Mouse (Mus musculus) erythroblast, adult 5-6 weeks (primary cell): ENCODE data around the gene Krt82. TPM values are rescaled to one million over a fixed set of nuclear protein-coding genes. Genes with fewer than 3 reads are reported as not detected.

Experiments
- ATAC-seq: replicated peaks from 2 replicates; pipeline ENCODE4 v1.8.0; 2016; ENCODE audit warnings: moderate number of reproducible peaks, mild to moderate bottlenecking, moderate TSS enrichment, inconsistent platforms; ENCODE audit not compliant: poor library complexity, low FRiP score, severe bottlenecking
- total RNA-seq, 2 experiments: library from RNA; stranded (forward) in 1 of 2; stranded (reverse) in 1 of 2; fragments of 150-400 nt in 1 of 2; fragments of 200-764, 138-1000 nt in 1 of 2; gene quantifications; 2 replicates each; pipeline versions ENCODE4 v1.2.3 to v1.2.4; 2015 to 2017; ENCODE audit warnings: low replicate concordance in 2 of 2

Gene Krt82
- total RNA-seq (2015; ENCODE audit: low replicate concordance) (not detected in 2 replicates), total RNA-seq (2017; ENCODE audit: low replicate concordance) (not detected in 2 replicates)

- no peak for ATAC-seq
Measured at GRCm38 (mm10) chr15:101550567-101550966, at the start of gene Krt82. TSS of gene Krt82 (minus strand) at chr15:101550667.

DNA sequence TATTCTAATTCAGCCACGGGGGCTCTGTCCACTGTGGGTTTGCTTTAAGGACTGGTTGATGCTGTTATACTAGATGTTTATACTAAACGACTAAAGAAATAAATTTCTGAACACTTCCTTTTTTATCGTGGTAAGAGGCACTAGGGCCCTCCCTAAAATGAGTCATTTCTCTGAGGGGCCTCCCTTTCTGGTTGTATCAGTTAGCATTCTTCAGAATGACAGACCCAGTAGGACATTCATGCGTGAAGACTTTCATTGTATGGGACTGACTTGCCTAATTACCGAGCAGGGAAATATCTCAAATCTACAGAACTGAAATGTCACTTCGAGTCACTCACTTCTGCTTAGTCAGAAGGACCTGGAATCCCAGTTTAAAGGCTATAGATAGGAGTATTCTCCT lies 48.7 kb upstream of the Krt82 start:
- no peak for ATAC-seq

GRCm38 (mm10) chr15:101588216-101588615 lies 37.7 kb upstream of the Krt82 start:
- ATAC-seq = peak; percentile 43; the same call in 1 of the 2 replicates

- no peak for ATAC-seq
Measured at GRCm38 (mm10) chr15:101584456-101584855, 34.0 kb upstream of the Krt82 start.

GRCm38 (mm10) chr15:101583211-101583965 lies 32.9 kb upstream of the Krt82 start:
- no peak for ATAC-seq

DNA sequence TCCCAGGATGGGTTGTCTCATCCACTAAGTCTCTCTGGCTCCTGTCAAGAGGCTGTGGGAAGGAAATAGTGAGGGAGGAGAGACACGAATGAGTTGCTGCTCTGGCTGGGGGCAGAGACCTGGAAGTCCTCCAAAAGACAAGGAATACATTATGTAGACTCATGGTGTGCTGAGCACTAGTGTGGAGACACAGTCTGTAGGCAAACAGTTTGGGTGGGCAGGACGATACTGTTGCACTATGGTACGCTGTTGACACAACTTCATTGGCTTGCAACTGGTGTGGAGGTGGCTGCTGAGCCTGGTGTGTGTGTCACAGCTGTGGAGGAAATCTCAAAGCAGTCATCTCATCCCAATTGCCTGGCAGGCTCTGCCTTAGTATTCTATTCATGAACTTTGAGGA lies 31.2 kb upstream of the Krt82 start:
- ATAC-seq = no peak

DNA sequence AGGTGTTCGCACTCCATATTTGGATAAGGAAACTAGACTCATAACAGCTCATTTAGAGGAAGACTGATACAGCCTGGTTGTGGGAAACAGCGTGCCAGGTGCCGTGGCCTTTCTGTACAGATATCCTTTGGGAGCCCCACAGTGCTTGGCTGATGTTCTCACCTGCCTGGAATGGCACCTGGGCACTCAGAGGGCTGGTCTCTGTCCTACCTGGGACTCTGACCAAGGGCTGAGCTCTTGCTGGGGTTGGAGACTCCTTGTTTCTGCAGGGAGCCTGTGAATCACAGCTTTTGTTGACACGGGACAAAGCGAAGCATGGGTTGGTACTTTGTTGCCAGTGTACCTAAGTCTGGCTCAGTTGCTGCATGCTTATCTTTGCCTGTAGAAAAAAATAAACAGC lies 25.0 kb upstream of the Krt82 start:
- ATAC-seq = no peak

GRCm38 (mm10) chr15:101573796-101574345 lies 23.4 kb upstream of the Krt82 start, which contains the start of gene Krt75:
TSS of gene Krt75 (minus strand) at chr15:101573904.
- no peak for ATAC-seq

GRCm38 (mm10) chr15:101567780-101568179 lies 17.3 kb upstream of the Krt82 start:
- ATAC-seq = no peak

- ATAC-seq = no peak
Measured at GRCm38 (mm10) chr15:101562850-101563249, 12.4 kb upstream of the Krt82 start, which contains the start of gene Krt90. TSS of gene Krt90 (minus strand) at chr15:101562950.

- no peak for ATAC-seq
Measured at GRCm38 (mm10) chr15:101558034-101558646, 7.7 kb upstream of the Krt82 start.

GRCm38 (mm10) chr15:101553169-101553568 lies 2.7 kb upstream of the Krt82 start:
- ATAC-seq = no peak

GRCm38 (mm10) chr15:101552188-101552587 lies 1.7 kb upstream of the Krt82 start:
- ATAC-seq = no peak

DNA sequence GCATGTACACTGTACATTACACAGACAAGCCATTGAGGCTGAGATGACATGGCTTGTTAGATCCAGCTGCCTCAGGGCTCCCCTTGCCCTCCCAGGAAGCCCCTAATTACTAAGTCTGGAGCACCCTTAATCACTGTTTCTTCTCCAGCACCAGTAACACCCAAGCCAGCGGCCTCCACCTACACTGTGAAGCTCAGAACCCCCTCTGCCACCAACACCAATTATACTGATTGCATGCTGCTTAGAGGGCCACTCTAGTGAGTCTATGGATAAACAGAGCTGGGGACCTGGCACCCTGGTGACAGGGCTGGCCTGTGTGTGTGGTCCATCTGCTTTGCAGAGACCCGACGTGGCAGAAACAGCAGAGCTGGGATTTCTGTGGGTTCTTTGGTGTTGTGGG lies 6.0 kb downstream of the Krt82 start:
- no peak for ATAC-seq

DNA sequence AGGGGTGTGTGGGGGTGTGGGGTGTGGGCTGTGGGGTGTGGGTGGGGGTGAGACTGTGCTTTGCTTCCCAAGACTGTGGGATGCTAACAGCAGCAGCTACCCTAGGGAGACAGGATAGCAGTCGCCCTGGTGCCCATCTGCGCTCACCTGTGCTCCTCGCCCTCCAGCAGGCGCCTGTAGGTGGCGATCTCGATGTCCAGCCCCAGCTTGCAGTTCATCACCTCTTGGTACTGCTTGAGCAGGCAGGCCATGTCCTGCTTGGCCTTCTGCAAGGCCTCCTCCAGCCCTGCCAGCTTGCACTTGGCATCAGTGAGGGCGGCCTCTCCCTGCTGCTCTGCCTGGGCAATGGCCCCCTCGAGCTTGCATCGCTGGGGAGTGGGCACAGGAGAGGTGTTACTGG lies 7.9 kb downstream of the Krt82 start:
- ATAC-seq = no peak

DNA sequence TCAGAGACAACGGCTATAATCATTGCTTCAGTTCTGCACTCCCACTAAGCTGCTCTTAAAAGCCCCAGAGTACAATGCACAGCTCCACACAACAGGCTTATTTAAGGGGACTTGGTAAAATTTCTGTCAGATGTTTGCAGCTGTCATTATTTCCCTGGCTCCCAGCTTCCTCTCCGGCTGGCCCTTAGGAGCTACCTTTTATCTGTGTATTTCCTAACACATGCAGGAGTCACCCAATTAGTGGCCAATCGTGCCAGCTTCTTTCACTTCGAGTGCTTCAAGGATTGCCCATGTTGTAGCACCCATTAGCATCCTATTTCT lies 11.9 kb downstream of the Krt82 start:
- no peak for ATAC-seq

DNA sequence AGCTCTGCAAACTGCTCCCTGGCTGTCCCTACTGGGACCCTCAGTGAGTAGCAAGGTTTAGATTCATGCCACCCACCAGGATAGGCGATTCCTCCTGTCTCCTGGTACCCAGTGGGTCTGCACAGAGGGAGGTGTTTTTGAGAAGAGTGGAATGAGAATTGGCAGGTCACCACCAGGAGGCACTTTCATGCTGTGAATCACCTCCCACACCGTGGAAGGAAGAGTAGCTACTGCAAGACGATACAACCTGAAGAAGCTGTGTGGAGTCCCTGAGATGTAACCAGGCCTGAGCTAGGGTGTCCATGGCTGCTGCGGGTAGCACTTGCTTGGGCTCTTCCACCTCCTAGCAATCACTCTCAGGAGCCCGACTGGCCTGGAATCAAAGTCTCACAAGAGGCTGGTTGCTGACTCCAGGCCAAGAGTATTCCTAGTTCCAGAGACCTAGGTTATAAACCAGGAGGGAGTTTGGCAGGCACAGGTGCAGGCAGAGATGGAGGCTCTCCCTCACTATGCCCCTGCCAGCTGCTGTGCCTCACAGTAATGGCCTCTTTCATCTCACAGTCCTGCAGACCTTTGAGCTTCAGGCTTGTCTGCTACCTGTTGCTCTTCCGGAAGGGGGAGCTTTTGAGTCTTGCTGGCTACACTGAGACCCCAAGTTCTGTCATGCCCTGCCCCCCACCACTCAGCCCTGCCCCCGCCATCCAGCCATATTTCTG lies 12.4 kb downstream of the Krt82 start:
- no peak for ATAC-seq

DNA sequence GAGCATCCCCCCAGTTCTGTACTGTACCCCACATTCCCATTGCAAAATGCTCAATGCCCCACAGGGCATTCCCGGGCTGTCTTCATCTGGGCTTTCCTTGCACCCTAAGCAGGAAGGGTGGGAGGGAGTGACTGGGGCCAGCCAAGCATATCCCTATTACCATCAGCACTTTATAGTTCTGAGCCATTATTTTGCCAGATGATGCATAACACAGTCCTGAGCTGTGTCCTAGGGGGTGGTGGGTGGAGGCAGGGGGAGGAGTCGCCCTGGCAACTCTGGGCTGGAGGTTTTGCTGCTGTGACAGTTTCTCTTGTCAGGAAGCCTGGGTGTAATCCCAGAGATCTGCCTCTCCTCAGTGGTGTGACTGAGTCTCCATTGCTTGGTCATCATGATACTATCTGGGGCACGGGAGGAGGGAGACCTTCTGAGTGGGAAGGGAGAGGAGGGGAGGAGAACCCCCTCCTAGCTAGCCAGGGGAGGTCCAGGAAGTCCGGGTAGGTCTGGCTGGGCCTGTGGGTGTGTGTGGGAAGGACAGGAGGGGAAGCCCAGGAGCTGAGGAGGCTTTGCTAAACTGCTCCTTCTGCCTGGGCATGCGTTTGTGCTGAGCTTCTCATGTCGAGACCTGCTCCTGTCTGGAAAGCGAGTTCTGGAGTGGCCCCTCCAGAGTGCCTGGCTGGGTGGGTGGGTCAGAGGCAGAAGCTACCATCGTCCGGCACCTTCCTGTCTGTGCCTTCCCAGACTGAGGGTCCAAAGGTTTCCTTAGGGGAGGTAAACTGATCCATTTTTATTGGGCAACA lies 14.2 kb downstream of the Krt82 start:
- ATAC-seq = no peak

DNA sequence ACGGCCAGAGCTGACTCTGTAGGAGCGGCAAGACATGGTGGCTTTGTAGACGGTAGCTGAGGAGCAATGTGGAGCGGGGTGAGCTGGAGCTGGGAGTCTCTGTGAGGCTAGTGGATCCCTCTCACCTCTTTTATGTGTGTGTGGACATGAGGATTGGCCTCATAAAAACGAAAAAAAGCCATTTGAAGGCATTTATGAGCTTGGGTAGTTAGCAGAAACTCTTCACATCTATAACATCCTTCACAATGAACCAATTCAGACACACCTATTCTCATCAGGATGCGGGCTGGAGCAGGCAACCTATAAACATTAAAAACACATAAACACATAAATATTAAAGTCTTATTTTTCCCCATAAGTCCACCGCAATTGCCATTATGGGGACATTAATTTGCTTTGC lies 17.7 kb downstream of the Krt82 start, which contains the start of gene Krt84:
Gene Krt84 (minus strand): TSS at position 101 of the 400 bp plus-strand sequence.
- no peak for ATAC-seq
